Mouse (Mus musculus) midbrain, embryonic 13.5 days (tissue): ENCODE data around the gene Caln1. TPM values are rescaled to one million over a fixed set of nuclear protein-coding genes. Genes with fewer than 3 reads are reported as not detected.
"Not testable (repeated sequence)": the region's sequence is repeated elsewhere in the genome, so short reads cannot be mapped to it uniquely, and the experiment has no call there.

Source experiments
- ATAC-seq: fragments of 200-750 bp; cut with Nextera tagmentation; 2 replicates; pipeline ENCODE4 v1.8.0; 2017; ENCODE audit warnings: mild to moderate bottlenecking, moderate TSS enrichment, moderate library complexity
- H3K27ac ChIP-seq: fragments of 300-500 bp; sonication (generic); 2 replicates; pipeline ENCODE4 v1.5.1; 2015; ENCODE audit warnings: inconsistent platforms, mild to moderate bottlenecking, moderate library complexity
- H3K27me3 ChIP-seq: fragments of 300-500 bp; sonication (generic); 2 replicates; pipeline ENCODE4 v1.6.1; 2015; ENCODE audit warnings: mild to moderate bottlenecking, inconsistent platforms
- H3K36me3 ChIP-seq: fragments of 300-500 bp; sonication (generic); 2 replicates; pipeline ENCODE4 v1.6.1; 2015; ENCODE audit warnings: mild to moderate bottlenecking, inconsistent platforms
- H3K4me1 ChIP-seq: fragments of 300-500 bp; sonication (generic); replicated peaks from 2 replicates; pipeline ENCODE4 v1.6.1; 2015; ENCODE audit warnings: inconsistent platforms
- H3K4me2 ChIP-seq: fragments of 300-500 bp; sonication (generic); replicated peaks from 2 replicates; pipeline ENCODE4 v1.6.1; 2015; ENCODE audit warnings: moderate library complexity, mild to moderate bottlenecking, inconsistent platforms
- H3K4me3 ChIP-seq: fragments of 300-500 bp; sonication (generic); replicated peaks from 2 replicates; pipeline ENCODE4 v1.5.1; 2015; ENCODE audit warnings: mild to moderate bottlenecking, inconsistent platforms
- H3K9ac ChIP-seq: fragments of 300-500 bp; sonication (generic); replicated peaks from 2 replicates; pipeline ENCODE4 v1.6.1; 2015; ENCODE audit warnings: mild to moderate bottlenecking, inconsistent platforms
- H3K9me3 ChIP-seq: fragments of 300-500 bp; sonication (generic); 2 replicates; pipeline ENCODE4 v1.6.1; 2016; ENCODE audit warnings: mild to moderate bottlenecking, inconsistent platforms
- WGBS: fragments of 180-500 bp; shearing (Covaris S2); methylation state at CpG from one replicate; pipeline ENCODE4 v1.1.7; 2015; 5-methylcytosine and 5-hydroxymethylcytosine counted together
- polyA plus RNA-seq: library from polyadenylated mRNA; unstranded; fragments of >200 nt; fragmentation: Nextera tagmentation; extraction: Ambion mirVana; gene quantifications from 2 replicates; pipeline ENCODE4 v1.2.1, GENCODE M21; 2015

Caln1 gene
- polyA plus RNA-seq, 1 experiment from 2014 or later, result 4.6 TPM

DNA sequence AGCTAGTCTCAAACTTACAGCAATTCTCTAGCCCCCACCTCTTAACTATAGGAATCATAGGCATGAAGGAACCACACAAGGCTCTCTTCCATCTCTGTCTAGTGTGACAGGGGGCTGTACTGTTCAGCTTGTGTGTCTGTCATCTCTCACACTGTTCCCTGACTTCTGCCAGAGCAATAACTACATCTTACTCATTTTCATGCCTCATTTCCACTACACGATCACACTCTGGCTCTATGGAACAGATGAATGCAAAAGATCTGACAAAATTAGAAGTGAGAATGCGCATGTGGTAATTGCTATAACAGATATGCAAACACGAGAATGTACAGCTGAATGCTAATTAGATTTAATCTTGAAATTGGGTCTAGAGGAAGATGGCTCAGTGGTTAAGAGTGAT is 196.7 kb downstream of the Caln1 start:
- Histone ChIP-seq H3K4me2 (no peak overlapping the region), H3K36me3 (no peaks in the 10 kb centered on the region), H3K9ac (no peak overlapping the region), H3K4me1 (no peaks in the 10 kb centered on the region), H3K4me3 (no peak overlapping the region), H3K9me3 (0 out of 2 replicates have a peak, but pooled peaks cover 3% of the 10 kb centered on the region), H3K27me3 (no peaks in the 10 kb centered on the region), H3K27ac (no peak overlapping the region)
- no peak for ATAC-seq
- 82% methylated on average over 3 of the region's 3 CpGs for WGBS

DNA sequence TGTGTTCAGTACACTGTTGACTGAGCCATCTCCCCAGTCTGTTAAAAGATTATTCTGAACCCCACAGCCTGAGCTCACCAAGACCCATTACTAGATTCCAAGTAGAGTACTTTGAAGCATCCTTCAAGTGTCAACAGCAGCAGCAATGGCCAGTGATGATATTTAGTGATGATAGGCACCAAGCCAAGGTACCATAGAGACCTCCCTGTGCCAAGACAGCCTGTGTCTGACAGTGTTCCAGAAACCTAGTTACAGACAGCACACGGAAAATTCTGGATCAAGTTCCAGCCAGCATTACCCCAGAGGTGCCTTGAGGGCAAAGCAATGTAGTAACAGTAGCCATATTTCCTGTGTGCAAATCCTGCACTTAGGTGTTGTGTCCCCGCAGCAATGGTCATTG is 208.3 kb downstream of the Caln1 start:
- Histone ChIP-seq H3K27ac (no peak overlapping the region), H3K4me1 (no peaks in the 10 kb centered on the region), H3K36me3 (no peaks in the 10 kb centered on the region), H3K27me3 (no peaks in the 10 kb centered on the region), H3K4me3 (no peak overlapping the region), H3K4me2 (no peak overlapping the region), H3K9me3 (no peaks in the 10 kb centered on the region), H3K9ac (no peak overlapping the region)
- ATAC-seq, result no peak
- 93% methylated on average over 2 of the region's 2 CpGs for WGBS

GRCm38 (mm10) chr5:130584042-130584441 is 214.8 kb downstream of the Caln1 start:
- Histone ChIP-seq H3K9me3 (peaks cover 3% of the 10 kb centered on the region; the same call in 1 of the 2 replicates), H3K36me3 (no peaks in the 10 kb centered on the region), H3K4me2 (no peak overlapping the region), H3K4me3 (no peak overlapping the region), H3K4me1 (no peaks in the 10 kb centered on the region), H3K27me3 (no peaks in the 10 kb centered on the region), H3K27ac (no peak overlapping the region), H3K9ac (no peak overlapping the region)
- ATAC-seq, result no peak
- WGBS, result 82% methylated on average over 3 of the region's 3 CpGs

DNA sequence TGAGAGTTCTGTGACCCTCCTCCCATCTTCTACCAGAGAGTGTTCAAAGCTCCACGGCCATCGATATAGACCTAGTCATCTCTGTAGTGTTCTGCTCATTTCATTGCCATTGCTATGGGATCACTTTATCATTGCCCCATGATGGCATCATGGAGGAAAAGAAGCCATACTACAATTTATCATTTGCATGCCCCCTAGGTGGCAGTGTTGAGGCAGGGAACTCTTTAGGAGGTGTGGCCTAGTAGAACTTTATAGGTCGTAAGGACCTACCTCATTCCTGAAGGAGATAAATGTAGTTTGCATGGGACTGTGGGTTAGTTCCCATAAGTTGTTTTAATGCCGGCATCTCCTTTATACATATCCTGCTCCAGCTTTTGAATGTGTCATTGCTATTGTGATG is 217.0 kb downstream of the Caln1 start:
- WGBS, result 92% methylated on average over 4 of the region's 4 CpGs
- Histone ChIP-seq H3K9ac (no peak overlapping the region), H3K27ac (no peak overlapping the region), H3K9me3 (peaks cover 7% of the 10 kb centered on the region; the same call in 1 of the 2 replicates), H3K4me2 (no peak overlapping the region), H3K36me3 (no peaks in the 10 kb centered on the region), H3K27me3 (no peaks in the 10 kb centered on the region), H3K4me1 (no peaks in the 10 kb centered on the region), H3K4me3 (no peak overlapping the region)
- ATAC-seq, result no peak

DNA sequence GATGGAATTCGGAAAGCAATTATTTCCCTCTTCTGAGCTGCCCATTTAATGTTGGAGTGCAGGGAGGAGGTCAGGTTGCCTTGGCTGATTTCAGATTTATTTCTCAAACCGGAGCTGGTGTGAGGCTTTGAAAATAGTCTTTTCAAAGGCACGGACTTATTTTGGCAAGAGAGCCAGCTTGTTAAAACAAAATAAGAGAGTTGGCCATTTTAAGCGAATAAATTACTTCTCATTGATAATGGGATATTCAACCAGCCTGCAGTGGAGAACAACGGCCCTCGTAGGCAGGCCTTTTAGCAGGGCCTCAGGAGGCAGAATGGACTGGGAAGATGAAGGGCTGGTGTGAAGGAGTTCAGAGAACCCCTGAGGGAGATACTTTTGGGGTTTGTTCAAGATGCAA is 227.3 kb downstream of the Caln1 start:
- Histone ChIP-seq H3K4me2 (no peak overlapping the region), H3K9me3 (0 out of 2 replicates have a peak, but pooled peaks cover 2% of the 10 kb centered on the region), H3K27me3 (no peaks in the 10 kb centered on the region), H3K36me3 (no peaks in the 10 kb centered on the region), H3K9ac (no peak overlapping the region), H3K4me3 (no peak overlapping the region), H3K4me1 (no peaks in the 10 kb centered on the region; the same call in 1 of the 2 replicates), H3K27ac (no peak overlapping the region)
- no peak for ATAC-seq
- 42% methylated on average over 6 of the region's 6 CpGs for WGBS

GRCm38 (mm10) chr5:130613657-130614056 is 244.4 kb downstream of the Caln1 start:
- Histone ChIP-seq H3K36me3 (no peaks in the 10 kb centered on the region), H3K4me1 (no peaks in the 10 kb centered on the region; the same call in 1 of the 2 replicates), H3K4me2 (no peak overlapping the region), H3K27ac (no peak overlapping the region), H3K9ac (no peak overlapping the region), H3K9me3 (no peaks in the 10 kb centered on the region), H3K4me3 (no peak overlapping the region), H3K27me3 (no peaks in the 10 kb centered on the region)
- no peak for ATAC-seq
- 84% methylated on average over 3 of the region's 3 CpGs for WGBS

GRCm38 (mm10) chr5:130614209-130614608 is 245.0 kb downstream of the Caln1 start:
- no peak for ATAC-seq
- WGBS, result 86% methylated on average over 3 of the region's 3 CpGs

DNA sequence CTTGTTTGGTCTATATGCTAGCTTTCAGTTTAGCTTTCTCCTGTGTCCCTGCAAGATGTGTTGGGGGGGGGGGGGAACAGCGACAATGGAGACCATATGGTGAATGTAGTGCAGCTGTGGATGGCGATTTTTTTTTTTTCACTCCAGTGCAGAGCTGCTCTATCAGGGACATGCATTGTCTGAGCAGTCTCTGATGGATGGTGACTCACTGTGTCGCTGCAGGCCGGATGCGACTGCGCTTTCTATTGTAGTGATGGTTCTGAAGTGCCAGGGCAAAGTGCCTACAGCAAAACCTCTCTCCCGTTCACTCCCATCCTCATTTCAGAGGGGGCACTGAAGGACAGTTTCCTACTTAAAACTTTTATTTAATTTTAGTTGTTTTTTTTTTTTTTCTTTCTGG is 250.8 kb downstream of the Caln1 start:
- Histone ChIP-seq H3K4me2 (no peak overlapping the region), H3K4me1 (no peaks in the 10 kb centered on the region; the same call in 1 of the 2 replicates), H3K27ac (no peak overlapping the region), H3K9me3 (no peaks in the 10 kb centered on the region), H3K36me3 (no peaks in the 10 kb centered on the region), H3K27me3 (no peaks in the 10 kb centered on the region), H3K9ac (no peak overlapping the region), H3K4me3 (no peak overlapping the region)
- 81% methylated on average over 7 of the region's 7 CpGs for WGBS
- no peak for ATAC-seq

More at GRCm38 (mm10) chr5:130614209-130614608, 245.0 kb downstream of the Caln1 start:
- Histone ChIP-seq H3K9ac (no peak overlapping the region), H3K27me3 (no peaks in the 10 kb centered on the region), H3K4me1 (no peaks in the 10 kb centered on the region; the same call in 1 of the 2 replicates), H3K4me3 (no peak overlapping the region), H3K4me2 (no peak overlapping the region), H3K36me3 (no peaks in the 10 kb centered on the region), H3K9me3 (no peaks in the 10 kb centered on the region), H3K27ac (no peak overlapping the region)

GRCm38 (mm10) chr5:130623206-130623605 is 254.0 kb downstream of the Caln1 start:
- H3K4me3 ChIP-seq, result no peak overlapping the region
- H3K9me3 ChIP-seq, result no peaks in the 10 kb centered on the region
- ATAC-seq, result 0 out of 2 replicates have a peak, but pooled peaks have one; percentile 11
- no peaks in the 10 kb centered on the region for H3K4me1 ChIP-seq
- H3K4me2 ChIP-seq, result no peak overlapping the region
- no peaks in the 10 kb centered on the region for H3K27me3 ChIP-seq
- no peak overlapping the region for H3K9ac ChIP-seq
- H3K27ac ChIP-seq, result no peak overlapping the region
- H3K36me3 ChIP-seq, result no peaks in the 10 kb centered on the region
- WGBS, result 52% methylated on average over 5 of the region's 5 CpGs

- Histone ChIP-seq H3K9ac (no peak overlapping the region), H3K27ac (no peak overlapping the region), H3K27me3 (no peaks in the 10 kb centered on the region), H3K4me3 (no peak overlapping the region), H3K4me1 (no peaks in the 10 kb centered on the region), H3K4me2 (no peak overlapping the region), H3K9me3 (no peaks in the 10 kb centered on the region), H3K36me3 (no peaks in the 10 kb centered on the region)
- no peak for ATAC-seq
- 95% methylated on average over 2 of the region's 2 CpGs for WGBS
These were observed 258.5 kb downstream of the Caln1 start for GRCm38 (mm10) chr5:130627800-130628199.

DNA sequence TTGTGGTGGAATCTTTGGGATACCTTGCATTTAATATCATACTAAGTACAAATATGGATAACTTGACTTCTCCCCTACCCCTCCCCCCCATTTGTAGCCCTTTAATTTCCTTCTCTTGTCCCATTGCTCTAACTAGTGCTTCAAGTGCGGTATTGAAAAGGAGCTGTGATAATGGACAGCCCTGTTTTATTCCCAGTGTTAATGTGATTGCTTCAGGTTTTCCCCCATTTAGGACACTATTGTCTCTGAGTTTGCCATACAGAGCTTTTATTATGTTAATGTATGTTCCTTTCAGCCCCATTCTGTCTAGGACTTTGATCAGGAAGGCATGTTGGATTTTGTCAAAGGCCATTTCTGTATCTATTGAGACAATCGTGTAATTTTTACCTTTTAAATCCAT is 266.1 kb downstream of the Caln1 start:
- Histone ChIP-seq H3K4me1 (no peaks in the 10 kb centered on the region), H3K4me2 (no peak overlapping the region), H3K4me3 (no peak overlapping the region), H3K27me3 (no peaks in the 10 kb centered on the region), H3K36me3 (no peaks in the 10 kb centered on the region), H3K27ac (no peak overlapping the region), H3K9me3 (no peaks in the 10 kb centered on the region), H3K9ac (no peak overlapping the region)
- ATAC-seq, result no peak
- 31% methylated on average over 2 of the region's 2 CpGs for WGBS

DNA sequence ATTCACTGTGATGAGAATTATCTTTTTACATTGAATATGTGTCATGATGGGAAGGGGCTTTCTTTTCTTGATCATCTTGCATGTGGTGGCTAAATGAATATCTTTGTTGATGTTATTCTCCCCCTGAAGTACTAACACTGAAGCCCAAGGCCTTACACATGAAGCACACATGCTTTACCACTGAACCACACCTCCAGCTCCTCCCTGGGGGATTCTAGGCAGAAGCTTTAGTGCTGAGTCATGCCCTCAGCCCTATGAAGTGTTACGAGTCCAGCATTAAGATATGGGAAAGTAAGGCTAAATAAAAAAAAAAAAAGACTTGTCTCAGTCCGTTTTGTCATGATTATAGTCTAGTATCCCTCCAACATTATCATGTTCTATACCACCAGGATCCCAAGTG is 272.6 kb downstream of the Caln1 start:
- H3K27ac ChIP-seq, result no peak overlapping the region
- ATAC-seq, result no peak
- WGBS, result 77% methylated on average over 2 of the region's 2 CpGs
- H3K4me2 ChIP-seq, result no peak overlapping the region
- H3K36me3 ChIP-seq, result no peaks in the 10 kb centered on the region
- H3K4me1 ChIP-seq, result no peaks in the 10 kb centered on the region
- H3K4me3 ChIP-seq, result no peak overlapping the region
- H3K27me3 ChIP-seq, result no peaks in the 10 kb centered on the region
- no peak overlapping the region for H3K9ac ChIP-seq
- H3K9me3 ChIP-seq, result no peaks in the 10 kb centered on the region

- H3K4me1 ChIP-seq, H3K4me2 ChIP-seq, H3K27ac ChIP-seq, H3K36me3 ChIP-seq, H3K4me3 ChIP-seq, ATAC-seq, H3K27me3 ChIP-seq, H3K9ac ChIP-seq, H3K9me3 ChIP-seq: not testable (repeated sequence)
- WGBS, result 75% methylated on average over 2 of the region's 2 CpGs
These were observed 276.9 kb downstream of the Caln1 start for GRCm38 (mm10) chr5:130646126-130646525.
